Mouse (Mus musculus) adrenal gland, postnatal 4 days (tissue): Measurements from ENCODE around the gene Oosp2. TPM values are rescaled to one million over a fixed set of nuclear protein-coding genes. Genes with fewer than 3 reads are reported as not detected.

Experiments
- DNase-seq, 2 experiments: peaks; one replicate each; pipeline ENCODE4 v3.0.0; 2021 to 2022; ENCODE audit warnings: low spot score in 2 of 2, mixed read lengths in 2 of 2
- long read RNA-seq, 2 experiments: library from polyadenylated mRNA; stranded (forward); transcript quantifications; one replicate each; pipeline ENCODE4 v2.0.0; 2021
- total RNA-seq, 2 experiments: library from RNA; stranded (reverse); gene quantifications; 2 replicates each; pipeline ENCODE4 v1.2.3; 2021

The Oosp2 gene
- not detected for total RNA-seq
- long read RNA-seq, experiment 1, partial matches to known transcripts = 0 of 1 reads
- long read RNA-seq, experiment 1, other reads (novel, unspliced or antisense) = 1 of 1 reads
- long read RNA-seq, experiment 2 = 0 reads

DNA sequence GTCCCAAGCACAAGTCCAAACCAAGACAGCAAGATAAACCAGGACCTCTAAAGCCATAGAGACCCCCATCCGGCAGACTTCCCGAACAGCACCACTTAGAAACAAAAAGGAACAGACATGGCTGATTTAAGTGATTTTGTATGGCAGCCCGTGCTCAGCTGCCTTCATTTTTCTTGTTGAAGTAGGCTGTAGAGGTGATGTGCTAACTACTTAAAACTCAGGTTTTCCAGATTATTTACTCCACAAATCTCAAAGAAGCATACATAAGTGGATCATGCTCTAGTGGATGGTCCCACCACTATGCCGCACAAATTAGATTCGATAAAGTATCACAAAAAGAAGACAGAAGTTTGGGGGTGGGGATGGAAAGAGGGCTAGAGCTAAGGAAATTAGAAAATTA lies at the start of gene Oosp2:
Gene Oosp2 (minus strand): TSS at position 101 of the 400 bp plus-strand sequence.
- DNase-seq = no peak

DNA sequence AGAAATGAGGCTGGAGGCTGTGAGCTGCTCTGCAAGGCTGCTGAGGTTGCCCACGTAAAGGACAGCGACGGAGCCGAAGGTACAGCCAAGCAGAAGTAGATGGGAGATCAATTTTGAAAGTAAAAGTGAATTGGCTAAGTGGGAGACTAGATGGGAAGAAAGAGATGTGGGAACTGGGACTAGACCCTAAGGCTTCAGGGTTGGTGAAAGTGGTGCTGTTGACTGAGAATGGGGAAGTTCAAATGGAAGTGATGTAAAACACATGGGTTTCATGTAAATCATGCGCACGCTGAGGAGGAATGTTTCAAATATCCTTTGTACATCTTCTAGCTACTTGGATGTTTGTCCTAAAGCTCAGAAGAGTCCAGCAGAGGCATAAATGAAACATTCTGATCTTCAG lies 38.0 kb upstream of the Oosp2 start:
- DNase-seq = no peak

DNA sequence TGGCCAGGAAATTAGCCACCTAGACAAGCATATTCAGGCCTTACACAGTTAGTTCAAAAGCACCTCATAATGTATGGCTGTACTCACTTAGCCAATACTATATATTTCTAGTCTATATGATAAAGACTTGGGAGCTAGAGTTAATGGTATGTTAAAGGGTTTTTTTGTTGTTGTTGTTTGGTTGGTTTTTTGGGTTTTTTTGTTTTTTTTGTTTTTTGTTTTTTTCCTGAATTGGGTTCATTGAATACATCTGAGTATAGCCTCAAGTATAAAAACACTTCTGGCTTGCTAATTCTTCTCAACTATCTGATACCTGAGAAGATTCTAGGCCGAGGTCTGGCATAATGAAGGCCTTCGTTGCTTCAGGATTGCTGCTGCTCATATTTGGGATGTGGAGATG lies 36.4 kb upstream of the Oosp2 start, which contains the start of gene Oosp3:
Gene Oosp3 (plus strand): TSS at position 301 of the 400 bp plus-strand sequence.
- DNase-seq = no peak

GRCm38 (mm10) chr19:11691454-11691853 lies 31.1 kb upstream of the Oosp2 start:
- DNase-seq = no peak

DNA sequence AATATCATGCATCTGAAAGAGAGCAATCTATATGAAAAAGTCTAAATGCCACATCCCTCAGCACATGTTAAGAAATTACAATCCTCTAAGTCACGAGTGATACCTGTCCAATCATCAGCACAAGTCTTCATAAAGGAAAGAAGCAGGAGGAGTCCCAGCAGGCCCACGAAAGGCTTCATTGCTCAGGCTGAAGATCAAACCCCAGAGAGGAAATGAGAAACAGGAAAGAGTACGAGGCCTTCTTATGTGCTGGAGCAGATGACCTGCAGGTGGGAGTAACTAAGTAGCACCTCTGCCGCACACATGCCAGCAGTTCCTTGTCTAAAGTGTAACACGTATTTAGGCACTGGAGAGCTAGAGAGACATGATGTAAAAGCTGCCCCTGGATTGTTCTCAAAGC lies 30.5 kb upstream of the Oosp2 start, which contains the start of gene Oosp1:
Gene Oosp1 (minus strand): TSS at position 312 of the 400 bp plus-strand sequence.
- DNase-seq = no peak

GRCm38 (mm10) chr19:11661562-11661961 lies 1.2 kb upstream of the Oosp2 start:
- DNase-seq = no peak

DNA sequence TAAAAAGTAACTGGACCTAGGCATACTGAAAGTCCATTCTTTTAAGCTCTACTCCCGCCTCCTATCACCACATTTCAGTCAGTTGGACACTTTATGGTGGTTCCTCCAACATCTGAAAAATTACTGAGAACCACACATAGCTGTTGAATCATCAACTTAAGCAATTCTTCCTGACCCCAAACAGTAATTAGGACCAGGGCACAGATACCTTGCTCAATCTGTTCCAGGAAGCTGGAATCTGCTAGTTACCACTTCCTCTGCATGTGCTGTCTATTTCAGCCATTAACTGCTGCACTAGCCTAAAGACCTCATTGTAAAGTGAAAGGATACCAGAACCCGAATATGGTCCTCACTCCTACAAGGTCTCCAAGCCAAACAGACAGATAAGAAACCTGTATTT lies 1.2 kb downstream of the Oosp2 start:
- DNase-seq = no peak

GRCm38 (mm10) chr19:11649564-11649963 lies 10.8 kb downstream of the Oosp2 start:
- no peak for DNase-seq

GRCm38 (mm10) chr19:11646166-11646565 lies 14.2 kb downstream of the Oosp2 start:
- DNase-seq = no peak

GRCm38 (mm10) chr19:11640732-11641131 lies 19.6 kb downstream of the Oosp2 start, which contains the start of gene Ms4a3:
Gene Ms4a3, minus strand, starts transcription at chr19:11640851.
- no peak for DNase-seq

GRCm38 (mm10) chr19:11639038-11639437 lies 21.3 kb downstream of the Oosp2 start:
- DNase-seq = no peak

GRCm38 (mm10) chr19:11635572-11635971 lies 24.8 kb downstream of the Oosp2 start:
- DNase-seq = no peak

DNA sequence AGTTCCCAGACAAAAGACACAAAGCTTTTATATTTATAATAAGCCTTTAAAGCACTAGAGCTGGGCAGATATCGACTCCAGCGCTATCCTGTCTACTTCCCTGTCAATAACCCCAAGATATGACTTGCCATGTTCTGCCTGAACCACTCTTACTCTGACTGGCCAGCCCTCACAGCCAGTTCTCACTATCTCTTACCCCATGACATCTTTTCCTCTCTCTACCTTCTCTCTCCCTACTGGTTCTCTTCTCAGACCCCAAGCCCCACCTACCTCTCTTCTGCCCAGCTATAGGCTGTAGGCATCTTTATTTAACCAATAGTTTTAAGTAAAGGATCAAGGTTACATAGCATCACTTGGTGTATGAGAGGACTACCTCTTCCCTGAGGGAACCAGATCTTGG lies 26.0 kb downstream of the Oosp2 start:
- DNase-seq = no peak

DNA sequence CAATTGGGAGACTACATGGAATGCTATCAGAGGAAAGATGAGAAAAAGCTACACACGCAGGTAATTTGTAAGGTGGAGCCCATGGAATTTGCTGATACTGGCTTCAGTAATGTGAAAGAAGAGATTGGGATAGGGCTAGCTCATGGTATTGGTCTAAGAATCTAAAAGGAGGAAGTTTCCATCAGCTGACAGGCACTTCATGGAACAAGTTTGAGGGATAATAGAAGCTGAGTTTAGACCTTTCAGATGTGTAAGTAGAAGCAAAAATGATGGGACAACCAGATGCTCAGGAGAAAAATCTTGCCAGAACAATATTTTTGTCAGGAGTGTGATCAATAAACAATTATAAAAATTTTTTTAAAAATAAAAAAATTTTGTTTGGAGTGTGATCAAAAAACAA lies 26.6 kb downstream of the Oosp2 start:
- no peak for DNase-seq

- DNase-seq = no peak
These were observed 35.1 kb downstream of the Oosp2 start for GRCm38 (mm10) chr19:11625231-11625630.

DNA sequence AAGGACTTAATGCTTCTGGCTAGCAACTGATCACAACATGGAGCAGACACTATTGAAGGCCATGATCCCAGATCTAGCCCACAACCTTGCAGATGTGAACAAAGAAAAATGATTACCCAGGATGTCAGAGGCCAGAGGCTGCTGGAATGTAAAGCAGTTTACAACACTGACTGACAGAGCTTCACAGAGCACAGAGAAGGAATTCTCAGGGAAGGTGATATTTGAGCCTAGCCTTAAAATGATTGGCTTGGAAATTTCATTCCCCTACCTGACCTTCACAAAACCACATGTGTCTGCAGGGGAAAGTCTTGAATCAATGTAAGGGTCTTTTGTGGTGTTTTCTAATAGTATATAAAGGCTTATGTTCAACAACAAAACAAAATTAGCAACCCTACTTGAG lies 35.6 kb downstream of the Oosp2 start:
- DNase-seq = no peak

DNA sequence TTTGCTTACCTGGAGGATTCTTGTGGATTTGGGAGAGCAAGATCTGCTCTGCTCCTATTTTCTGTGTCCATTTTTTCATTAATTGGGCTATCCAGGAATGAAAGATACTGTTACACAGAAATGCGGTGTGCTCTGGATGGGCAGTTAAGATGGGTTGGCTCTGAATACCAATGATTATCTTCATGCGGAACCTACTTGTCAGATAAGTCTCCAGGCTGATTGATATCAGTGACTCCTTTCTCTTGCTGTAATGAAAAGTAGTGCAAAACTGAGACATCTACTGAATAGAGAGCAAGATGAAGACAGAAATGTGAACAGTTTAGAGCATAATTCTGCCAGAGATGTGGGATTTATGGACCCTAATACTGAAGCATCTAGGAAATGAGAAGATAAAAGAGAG lies 36.8 kb downstream of the Oosp2 start, which contains the start of gene Ms4a2:
Gene Ms4a2 (minus strand): TSS at position 169 of the 400 bp plus-strand sequence.
- DNase-seq = no peak

- no peak for DNase-seq
These were observed 42.4 kb downstream of the Oosp2 start for GRCm38 (mm10) chr19:11617983-11618382.

- no peak for DNase-seq
These were observed 45.6 kb downstream of the Oosp2 start for GRCm38 (mm10) chr19:11614805-11615204.

GRCm38 (mm10) chr19:11613776-11614443 lies 46.4 kb downstream of the Oosp2 start:
- no peak for DNase-seq

DNA sequence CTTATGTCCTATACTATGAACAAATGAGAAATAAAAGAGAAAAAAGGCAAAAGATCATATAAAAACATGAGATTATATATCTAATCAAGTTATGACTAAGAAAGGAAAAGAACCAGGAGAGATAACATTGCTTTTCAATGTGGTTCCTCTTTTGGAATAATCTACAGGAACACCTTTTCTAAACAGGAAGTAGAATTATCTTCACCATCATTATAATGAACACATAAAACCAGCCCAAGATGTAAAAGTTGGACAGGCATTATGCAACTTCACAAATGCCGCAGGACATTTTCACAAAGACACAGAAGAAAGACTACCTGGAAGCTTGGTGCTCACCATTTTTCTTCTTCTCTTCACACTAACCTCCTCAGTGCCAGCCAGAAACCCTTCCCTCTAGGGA lies 47.3 kb downstream of the Oosp2 start:
- no peak for DNase-seq

DNA sequence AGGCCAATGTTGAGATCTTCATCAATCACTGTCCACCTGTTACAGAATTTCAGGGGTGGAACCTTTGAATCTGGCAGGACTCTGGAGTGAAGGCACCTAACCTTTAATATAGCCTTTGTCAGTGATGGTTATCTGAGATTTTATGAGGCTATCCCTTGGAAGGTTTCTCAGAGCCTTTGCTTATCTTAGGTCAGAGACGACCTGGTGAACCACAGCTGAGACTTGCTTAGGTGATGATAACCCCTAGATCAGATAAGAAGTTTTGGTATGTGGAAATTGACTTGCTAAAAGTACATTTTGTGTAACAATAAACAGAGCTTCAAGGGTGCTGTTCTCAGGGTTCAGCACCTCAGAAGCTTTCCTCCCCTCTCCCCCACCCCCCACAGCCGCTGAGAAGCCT lies 48.1 kb downstream of the Oosp2 start:
- DNase-seq = no peak

DNA sequence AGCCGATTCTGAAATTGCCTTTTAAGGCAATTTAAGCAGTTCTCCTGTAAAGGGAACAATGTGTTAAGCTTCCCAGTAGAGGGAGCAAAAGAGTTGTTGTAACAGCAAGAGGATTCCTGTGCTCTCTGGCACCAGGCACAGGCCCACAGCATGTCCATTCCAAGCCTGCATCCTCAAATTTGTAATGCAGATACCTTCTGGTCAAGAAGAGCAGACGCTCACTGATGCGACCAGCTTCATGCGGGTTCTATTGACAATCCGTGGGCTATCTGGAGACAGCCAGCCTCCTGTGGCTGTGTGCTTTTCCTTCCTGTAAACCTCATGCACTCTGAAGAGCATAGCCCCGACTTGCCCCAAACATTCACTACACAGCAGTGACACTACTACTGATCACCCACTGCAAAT lies 48.8 kb downstream of the Oosp2 start:
- DNase-seq = no peak
